Mouse (Mus musculus) kidney, postnatal 10 days (tissue): ENCODE measurements at regions not wholly inside any gene's neighbourhood (a gene's known extent, or its start where the extent isn't known, plus 50 kb on each side); places are given as distances from the start of the nearest gene placed in this dataset.

Experiments
- DNase-seq: peaks from one replicate; pipeline ENCODE4 v3.0.0; 2021; ENCODE audit warnings: mixed read lengths

GRCm38 (mm10) chr16:77301270-77302171, 288.0 kb downstream of the Usp25 start:
- DNase-seq = no peak

- no peak for DNase-seq
Measured at GRCm38 (mm10) chr16:77300572-77301213, 287.2 kb downstream of the Usp25 start.

- DNase-seq = no peak
Measured at GRCm38 (mm10) chr16:77295574-77296355, 282.3 kb downstream of the Usp25 start.

GRCm38 (mm10) chr16:77292317-77292771, 278.8 kb downstream of the Usp25 start:
- no peak for DNase-seq

- DNase-seq = no peak
Measured at GRCm38 (mm10) chr16:77291723-77292316, 278.3 kb downstream of the Usp25 start.

GRCm38 (mm10) chr16:77284205-77284604, 270.7 kb downstream of the Usp25 start:
- no peak for DNase-seq

- DNase-seq = no peak
Measured at GRCm38 (mm10) chr16:77279916-77280315, 266.4 kb downstream of the Usp25 start.

- DNase-seq = no peak
Measured at GRCm38 (mm10) chr16:77279495-77279894, 266.0 kb downstream of the Usp25 start.

GRCm38 (mm10) chr16:77273306-77273705, 259.8 kb downstream of the Usp25 start:
- DNase-seq = no peak

- DNase-seq = no peak
Measured at GRCm38 (mm10) chr16:77268926-77269325, 255.4 kb downstream of the Usp25 start.

- DNase-seq = peak; percentile 9
Measured at GRCm38 (mm10) chr16:77267679-77268078, 254.2 kb downstream of the Usp25 start.

GRCm38 (mm10) chr16:77252349-77252748, 238.8 kb downstream of the Usp25 start:
- no peak for DNase-seq

GRCm38 (mm10) chr16:77251422-77251821, 237.9 kb downstream of the Usp25 start:
- DNase-seq = no peak

GRCm38 (mm10) chr16:77240876-77241275, 227.4 kb downstream of the Usp25 start:
- DNase-seq = no peak

GRCm38 (mm10) chr16:77239176-77239790, 225.8 kb downstream of the Usp25 start:
- DNase-seq = no peak

GRCm38 (mm10) chr16:77238358-77239175, 225.1 kb downstream of the Usp25 start:
- DNase-seq = peak; percentile 47

- DNase-seq = no peak
Measured at GRCm38 (mm10) chr16:77237631-77238357, 224.3 kb downstream of the Usp25 start.

GRCm38 (mm10) chr16:77237272-77237603, 223.7 kb downstream of the Usp25 start:
- DNase-seq = no peak

GRCm38 (mm10) chr16:77236509-77237271, 223.2 kb downstream of the Usp25 start:
- DNase-seq = peak; percentile 60

- no peak for DNase-seq
Measured at GRCm38 (mm10) chr16:77236021-77236420, 222.5 kb downstream of the Usp25 start.
